Mouse (Mus musculus) spleen, adult 2 months (tissue): ENCODE data around the gene Tmsb4x.

Experiments used
- CTCF ChIP-seq: fragments of 200-500 bp; IDR thresholded peaks from 2 replicates; pipeline ENCODE4 v1.5.1; 2011; ENCODE audit warnings: mild to moderate bottlenecking, inconsistent platforms; ENCODE audit not compliant: insufficient read depth, insufficient read length, insufficient replicate concordance; ENCODE audit errors: extremely low read depth
- POLR2A ChIP-seq: fragments of 200-500 bp; IDR thresholded peaks from 2 replicates; pipeline ENCODE4 v1.6.1; 2011; ENCODE audit warnings: low read depth, low read length, inconsistent platforms

- TF ChIP-seq POLR2A (no peak), CTCF (no peak)
Observed at GRCm38 (mm10) chrX:167201365-167201764, 7.8 kb downstream of the Tmsb4x start.
